Mouse (Mus musculus) right cerebral cortex, adult 2 months (tissue): Measurements from ENCODE around the gene Jazf1.

Experiments used
- DNase-seq, 2 experiments: peaks; one replicate each; pipeline ENCODE4 v3.0.0; 2021 to 2022; ENCODE audit warnings: low spot score in 2 of 2

Jazf1 gene

DNA sequence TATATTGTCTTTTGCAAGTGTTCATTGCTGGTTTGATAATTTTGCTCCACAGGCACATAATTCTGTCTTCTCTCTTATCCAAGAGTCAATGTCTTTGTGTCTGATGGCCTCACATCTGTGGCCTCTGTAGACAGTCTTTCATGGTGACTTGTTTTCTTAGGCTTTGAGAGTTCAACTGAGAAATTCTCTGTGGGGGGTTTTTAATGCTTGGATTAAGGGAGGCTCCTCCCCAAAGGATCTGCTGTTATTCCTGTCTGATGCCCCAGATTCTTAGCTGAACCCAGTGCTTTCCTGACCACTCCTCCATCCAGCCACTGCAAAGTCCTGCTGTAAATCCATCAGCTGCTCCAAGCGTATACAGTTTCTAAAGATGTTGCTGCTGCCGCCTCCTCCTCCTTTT, 112.3 kb downstream of the Jazf1 start:
- DNase-seq: no peak

DNA sequence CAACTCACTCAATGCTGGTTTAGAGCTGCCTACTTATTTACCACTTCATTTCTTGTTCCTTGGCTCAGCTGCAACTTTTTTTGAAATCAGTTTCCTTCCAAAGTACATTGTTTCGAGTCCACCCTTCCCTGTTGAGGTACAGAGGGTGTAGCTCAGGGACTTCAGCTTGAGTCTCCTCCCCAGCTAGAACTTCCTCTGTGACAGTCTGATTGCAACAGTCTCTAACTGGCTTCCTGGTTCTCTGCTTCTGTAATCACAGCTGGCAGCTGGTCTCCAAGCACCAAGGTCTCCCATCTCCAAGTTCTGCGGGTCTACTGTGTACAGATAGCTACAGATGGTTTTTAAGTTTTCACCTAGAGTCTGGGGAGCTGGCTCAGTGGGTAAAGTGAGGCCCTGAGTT, 113.1 kb downstream of the Jazf1 start:
- DNase-seq: no peak

DNA sequence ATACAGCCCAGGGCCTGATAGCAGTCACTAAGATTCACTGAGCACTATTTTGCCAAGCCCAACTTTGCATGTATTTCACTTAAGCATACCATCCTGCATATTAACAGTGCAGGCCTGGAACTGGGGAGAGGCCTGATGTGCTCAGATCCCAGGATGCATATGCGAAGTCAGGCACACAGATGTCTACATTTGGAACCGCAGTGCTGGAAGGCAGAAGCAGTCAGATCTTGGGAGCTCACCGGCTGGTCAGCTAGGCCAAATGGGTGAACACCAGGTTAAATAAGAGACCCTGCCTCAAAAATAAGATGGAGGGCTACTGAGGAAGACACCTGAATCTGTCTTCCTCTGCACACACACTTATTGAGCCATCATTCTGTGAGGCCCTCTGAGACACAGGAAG, 113.6 kb downstream of the Jazf1 start:
- no peak for DNase-seq

DNA sequence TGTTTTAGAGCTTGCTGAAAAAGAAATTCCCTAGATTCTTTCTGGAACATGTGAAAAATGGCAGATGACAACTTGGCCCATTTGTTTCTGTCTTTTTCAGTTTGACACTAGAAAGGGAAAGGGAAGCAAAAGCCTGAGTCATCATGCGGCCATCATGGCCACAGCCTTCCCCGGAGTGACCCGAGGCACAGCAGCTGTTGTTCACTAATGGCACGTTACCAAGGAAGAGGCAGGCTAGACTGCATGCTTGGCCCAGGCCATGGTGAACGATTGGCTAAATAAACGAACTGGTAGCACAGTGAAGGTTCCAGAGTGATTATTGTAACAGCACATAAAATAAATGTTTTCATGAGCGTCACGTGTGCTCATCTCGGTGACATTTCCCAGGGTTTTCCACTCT, 114.0 kb downstream of the Jazf1 start:
- no peak for DNase-seq

DNA sequence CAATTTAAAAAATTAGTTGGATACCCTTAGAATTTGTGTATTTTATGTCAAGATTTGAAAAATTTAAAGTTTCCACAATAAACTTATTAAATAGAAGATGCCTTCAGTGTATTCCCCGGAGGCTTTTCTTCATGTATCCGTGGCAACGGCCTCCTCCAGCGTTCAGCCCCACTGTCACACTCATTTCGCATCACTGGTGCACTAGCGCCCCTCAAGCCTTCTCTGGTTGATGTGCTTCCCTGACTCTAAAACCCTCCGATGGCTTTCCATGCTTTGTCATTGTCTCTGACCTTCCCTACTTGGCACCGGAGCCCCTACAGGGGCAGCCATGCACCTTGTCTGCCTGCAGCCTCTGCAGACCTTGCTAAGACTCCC, 115.9 kb downstream of the Jazf1 start:
- no peak for DNase-seq

- DNase-seq: no peak
Measured at GRCm38 (mm10) chr6:52951871-52952525, 116.4 kb downstream of the Jazf1 start.

- no peak for DNase-seq
Measured at GRCm38 (mm10) chr6:52950371-52950770, 118.1 kb downstream of the Jazf1 start.

GRCm38 (mm10) chr6:52942534-52942933, 125.9 kb downstream of the Jazf1 start:
- no peak for DNase-seq

DNA sequence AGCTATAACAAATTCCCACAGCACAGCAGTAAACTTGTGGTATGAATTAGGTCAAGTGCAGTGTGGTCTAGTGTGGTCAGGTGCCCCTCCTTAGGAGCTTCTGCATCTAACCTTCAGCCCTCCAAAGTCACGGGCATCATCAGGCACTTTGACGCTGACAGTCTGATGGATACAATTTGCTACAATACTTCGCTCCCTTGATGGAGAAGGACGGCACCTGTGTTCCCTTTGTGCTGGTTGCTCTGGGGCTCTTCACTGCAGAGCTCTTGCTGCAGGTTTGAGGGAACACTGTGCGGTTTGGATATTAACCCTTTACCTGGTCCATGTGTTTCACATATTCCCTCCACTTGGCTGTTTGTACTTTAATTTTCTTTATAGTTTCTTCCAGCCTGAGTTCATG, 126.3 kb downstream of the Jazf1 start:
- DNase-seq: no peak

DNA sequence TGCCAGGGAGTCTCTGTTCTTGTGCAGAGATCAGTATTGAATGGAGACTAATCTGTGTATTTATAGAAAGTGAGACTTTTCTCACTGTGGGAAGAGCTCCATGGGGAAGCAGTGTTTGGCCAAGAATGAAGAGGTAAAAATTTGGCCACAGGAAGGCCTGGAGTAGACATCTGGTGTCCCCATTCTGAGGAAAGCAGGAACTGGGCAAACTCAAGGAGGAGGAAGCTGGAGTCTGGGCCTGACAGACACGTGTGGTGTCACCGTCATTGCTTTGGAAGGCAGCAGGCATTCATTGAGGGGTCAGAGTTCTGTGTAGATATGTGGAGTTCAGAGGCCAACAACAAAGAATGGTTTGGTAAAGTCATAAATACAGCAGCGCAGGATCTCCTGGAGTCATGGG, 130.5 kb downstream of the Jazf1 start:
- DNase-seq: no peak

DNA sequence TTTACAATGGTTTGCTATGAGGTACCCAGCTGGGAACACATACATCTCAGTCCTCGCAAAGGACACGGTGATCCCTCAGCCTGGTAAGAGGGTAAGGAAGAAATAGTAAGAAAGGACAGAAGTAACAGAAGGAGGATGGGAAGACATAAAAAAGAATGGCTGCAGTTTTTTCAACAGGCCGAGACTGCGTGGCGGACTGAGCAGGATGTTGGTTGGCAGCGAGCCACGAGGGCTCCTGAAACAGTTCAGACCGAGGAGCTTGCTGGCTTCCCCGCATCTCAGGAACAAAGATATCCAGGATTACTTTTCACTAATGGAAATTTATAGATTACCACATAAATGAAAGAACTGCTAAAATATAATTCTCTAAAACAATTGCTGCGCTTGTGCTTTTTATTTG, 131.4 kb downstream of the Jazf1 start:
- DNase-seq: peak in 1 of 2 experiments; percentile 47

- no peak for DNase-seq
Measured at GRCm38 (mm10) chr6:52934021-52934420, 134.4 kb downstream of the Jazf1 start.

GRCm38 (mm10) chr6:52932603-52933178, 135.7 kb downstream of the Jazf1 start:
- no peak for DNase-seq

- DNase-seq: no peak
Measured at GRCm38 (mm10) chr6:52929358-52929757, 139.1 kb downstream of the Jazf1 start.

DNA sequence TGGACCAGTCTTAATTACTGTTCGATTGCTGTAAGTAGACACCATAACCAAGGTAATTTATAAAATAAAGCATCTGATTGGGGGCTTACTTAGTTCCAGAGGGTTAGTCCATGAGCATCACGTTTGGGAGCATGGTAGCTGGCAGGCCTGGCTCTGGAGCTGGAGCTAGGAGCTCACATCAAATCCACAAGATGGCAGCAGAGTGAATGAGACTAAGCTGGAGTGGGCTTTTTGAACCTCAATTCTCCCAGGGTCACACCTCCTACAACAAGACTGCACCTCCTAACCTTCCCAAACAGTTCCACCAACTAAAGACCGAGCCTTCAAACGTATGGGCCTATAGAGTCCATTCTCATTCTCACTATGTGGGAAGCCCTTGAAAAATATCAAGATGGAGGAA, 141.5 kb downstream of the Jazf1 start:
- no peak for DNase-seq

DNA sequence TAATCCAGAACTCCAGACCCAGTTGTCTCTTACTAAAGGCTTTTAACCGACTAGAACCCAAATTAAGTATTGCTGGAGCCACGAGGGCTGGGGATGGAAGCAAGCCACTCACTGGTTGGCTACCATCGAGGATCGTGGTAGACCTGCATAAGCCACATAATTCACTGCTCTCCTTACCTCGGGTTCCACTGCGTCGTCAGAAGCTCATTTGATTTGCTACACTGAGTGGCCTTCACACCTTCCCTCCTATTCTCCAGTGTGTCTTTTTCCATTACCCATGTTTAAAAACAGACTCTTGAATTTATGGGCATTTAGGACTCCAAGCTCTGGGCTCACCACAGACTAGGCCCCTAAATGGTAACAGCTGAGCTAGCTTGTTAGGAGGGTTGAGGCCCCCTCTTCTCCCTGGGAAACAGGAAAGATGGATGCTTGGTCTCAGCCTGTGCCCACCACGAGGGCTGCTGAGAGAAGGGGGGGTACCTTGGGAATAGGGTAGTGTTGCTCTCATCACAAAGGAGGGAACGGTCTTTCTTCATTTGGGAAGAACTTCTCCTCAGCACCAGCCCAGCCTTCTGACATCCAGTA, 142.9 kb downstream of the Jazf1 start:
- no peak for DNase-seq

DNA sequence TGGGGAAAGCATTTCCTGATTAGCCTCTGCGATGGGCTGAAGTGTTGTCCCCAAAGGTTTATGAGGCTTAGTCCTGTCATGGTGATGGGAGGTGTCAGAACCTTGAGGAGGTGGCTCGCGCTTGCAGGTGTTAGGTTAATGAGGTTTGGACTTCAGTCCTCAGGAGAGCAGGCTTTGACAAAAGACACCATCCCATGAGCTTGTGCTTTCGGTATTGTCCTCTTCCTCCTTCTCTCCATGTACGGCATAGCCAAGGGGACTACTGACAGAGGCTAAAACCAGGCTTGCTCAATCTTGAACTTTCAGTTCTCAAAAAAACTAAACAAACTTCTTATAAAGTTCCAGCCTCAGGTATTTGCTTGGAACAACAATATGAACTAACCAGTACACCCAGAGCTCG, 147.2 kb downstream of the Jazf1 start:
- DNase-seq: no peak

DNA sequence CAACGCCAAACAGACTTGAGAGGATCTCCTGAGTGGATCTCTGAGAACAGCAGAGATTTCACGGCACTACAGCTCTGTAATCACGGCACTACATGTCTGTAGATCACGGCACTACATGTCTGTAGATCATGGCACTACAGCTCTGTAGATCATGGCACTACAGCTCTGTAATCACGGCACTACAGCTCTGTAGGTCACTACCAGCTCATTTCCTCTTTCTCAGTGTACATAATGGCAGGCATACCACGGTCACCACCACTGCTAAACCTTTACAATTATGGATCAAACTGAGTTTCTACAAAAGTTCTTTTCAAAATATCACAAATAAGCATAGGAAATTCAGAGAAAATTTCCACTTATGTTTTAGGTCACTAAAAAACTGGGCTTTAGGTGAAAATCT, 147.7 kb downstream of the Jazf1 start:
- no peak for DNase-seq

DNA sequence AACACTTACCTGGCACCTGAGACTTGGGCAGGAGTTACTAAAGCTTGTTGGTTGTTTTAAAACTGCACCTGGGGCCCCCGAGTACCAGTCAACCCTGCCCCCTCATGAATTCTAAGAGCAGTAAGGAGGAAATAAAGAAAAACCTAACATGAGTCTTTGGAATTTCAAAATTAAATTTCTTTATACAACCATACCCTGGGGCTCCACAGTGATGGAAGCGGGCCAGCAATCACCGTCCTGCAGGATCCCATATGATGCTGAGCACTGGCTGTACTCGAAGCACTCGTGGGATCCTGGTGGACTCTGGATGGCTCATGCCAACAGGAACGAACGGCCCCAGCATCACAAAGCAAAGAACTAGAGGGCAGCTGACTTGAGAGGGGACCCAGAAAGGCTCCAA, 149.0 kb downstream of the Jazf1 start:
- DNase-seq: no peak

DNA sequence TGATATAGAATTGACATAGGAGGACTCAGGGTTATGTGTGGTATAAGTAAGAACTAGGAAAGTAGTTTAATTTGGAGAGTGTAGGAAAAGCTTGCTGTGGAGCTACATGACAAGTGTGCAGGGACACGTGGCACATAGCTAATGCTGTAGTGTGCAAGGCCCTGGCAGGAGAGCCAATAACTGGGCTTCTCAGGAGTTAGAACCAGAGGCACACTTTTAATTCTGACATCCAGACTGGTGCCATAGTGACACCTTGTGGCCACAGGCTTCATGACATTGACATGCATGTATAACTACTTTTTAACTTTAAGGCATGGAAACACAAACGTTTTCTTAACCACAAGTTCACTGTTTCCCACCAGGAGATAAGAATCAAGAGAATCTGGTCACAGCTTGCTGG, 149.5 kb downstream of the Jazf1 start:
- DNase-seq: peak; percentile 86 to 89

GRCm38 (mm10) chr6:52917471-52917870, 151.0 kb downstream of the Jazf1 start:
- no peak for DNase-seq

DNA sequence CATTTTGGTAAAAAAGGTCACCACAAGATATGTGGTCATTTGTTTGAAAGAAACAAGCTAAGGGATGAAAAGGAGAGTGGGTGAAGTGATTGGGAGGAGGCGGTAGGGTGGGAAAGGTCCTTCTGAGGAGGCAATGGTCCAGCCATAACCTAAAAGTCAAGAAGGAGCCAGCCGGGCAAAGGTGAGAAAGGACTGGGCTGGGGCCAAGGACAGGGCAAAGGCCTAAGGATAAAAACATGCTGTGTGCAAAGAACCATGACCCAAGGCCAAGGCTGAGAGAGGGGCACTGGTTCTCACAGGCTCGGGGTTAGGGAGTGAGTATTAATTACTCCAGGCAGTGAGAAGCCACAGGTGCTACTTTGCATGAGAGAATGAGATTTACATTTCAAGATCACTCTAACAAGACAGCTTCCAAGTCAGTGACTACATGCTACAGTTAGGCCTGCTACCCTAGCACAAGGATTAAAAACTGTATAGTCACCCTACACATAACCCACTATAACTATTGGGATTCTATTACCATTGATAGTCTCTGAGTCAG, 151.5 kb downstream of the Jazf1 start:
- DNase-seq: no peak

- no peak for DNase-seq
Measured at GRCm38 (mm10) chr6:52914921-52915320, 153.5 kb downstream of the Jazf1 start.
